18 mouse cellular contexts compared by ENCODE assay signal in genomic region chr9:9102158-9102514, GRCm38 (mm10).
"Had no signal": no experiment of that assay in that cellular context is flagged by ENCODE, and none has a peak within 500 bp of the region (broad histone marks: within the 10 kb centered on the region; RNA-seq: fewer than 3 reads in every experiment).

No protein-coding gene starts in this region.

- DNase-seq: kidney, adult 11 months; kidney, adult 8-10 months; kidney, postnatal 10 days; kidney, postnatal 36 days; layer of hippocampus, postnatal 36 days; liver; lung, adult 18-20 months; lung, postnatal 14 days; lung, postnatal 4 days; midbrain, embryonic 14.5 days; spleen, adult 18-20 months; thymus, adult 18-20 months; thymus, postnatal 36 days had no signal

- H3K4me3 ChIP-seq: kidney, embryonic 15.5 days; limb, embryonic 12.5 days; liver, embryonic 12.5 days; liver, embryonic 15.5 days; stomach, embryonic 15.5 days had no signal

- H3K27ac ChIP-seq: kidney, embryonic 15.5 days; limb, embryonic 12.5 days; liver, embryonic 12.5 days; liver, embryonic 15.5 days; stomach, embryonic 15.5 days had no signal

- H3K4me1 ChIP-seq: liver, embryonic 12.5 days; liver, embryonic 15.5 days; stomach, embryonic 15.5 days had no signal
